Mouse (Mus musculus): Measurements from ENCODE around the gene Tmed3. TPM values are rescaled to one million over a fixed set of nuclear protein-coding genes. Genes with fewer than 3 reads are reported as not detected.

The Tmed3 gene
- polyA plus RNA-seq, 1 experiment from 2014 or later = 165 TPM

DNA sequence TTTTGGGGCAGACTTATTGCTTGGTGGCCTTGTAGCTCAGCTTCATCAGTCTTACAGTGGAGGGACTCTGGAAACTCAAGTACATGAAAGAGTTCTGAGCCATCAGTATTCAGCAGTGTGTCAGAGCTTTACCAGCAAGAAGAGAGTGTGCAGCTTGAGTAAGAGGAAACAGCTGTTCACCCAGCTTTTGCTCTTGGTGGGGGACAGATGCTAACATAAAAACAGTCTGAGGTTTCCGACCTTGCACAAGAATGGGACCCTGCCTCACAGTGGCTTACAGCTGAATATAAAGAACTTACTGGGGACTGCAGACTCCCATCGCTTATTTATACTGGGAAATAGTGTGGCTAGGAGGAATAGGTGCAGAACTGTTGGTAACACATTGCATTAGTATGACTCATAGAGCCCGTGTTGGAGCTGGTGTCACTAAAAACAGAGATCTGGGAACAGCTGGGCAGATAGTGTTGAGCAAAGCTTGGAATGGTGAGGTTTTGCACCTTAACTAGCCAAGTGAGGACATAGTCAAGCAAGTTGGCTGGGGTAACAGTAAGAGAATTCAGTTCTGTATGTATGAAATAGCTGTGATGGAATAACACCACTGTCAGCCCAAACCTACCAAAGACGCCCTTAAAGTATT, 37.4 kb downstream of the Tmed3 start:
- WGBS = 69% methylated on average over 4 of the region's 4 CpGs

DNA sequence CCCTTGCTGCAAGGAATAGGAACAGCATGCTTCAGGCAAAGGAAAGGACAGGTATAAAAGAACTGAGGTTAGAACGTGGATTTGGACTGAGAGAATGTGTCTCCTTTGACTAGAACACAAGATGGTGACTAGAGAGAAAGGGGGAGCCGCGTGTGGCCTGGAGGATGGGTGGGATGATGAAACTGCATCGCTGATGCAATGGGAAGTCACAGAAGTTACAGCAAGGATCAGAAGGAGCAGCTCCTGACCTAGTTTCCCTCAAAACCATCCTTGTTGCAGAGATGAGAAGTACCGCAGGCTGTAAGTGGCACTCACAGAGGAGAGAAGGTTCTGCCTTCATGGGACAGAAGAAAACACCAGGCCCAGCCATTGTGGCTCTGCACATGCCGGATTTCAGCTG, 54.0 kb downstream of the Tmed3 start:
- no peaks in the 10 kb centered on the region for H3K36me3 ChIP-seq (ENCODE audit: control insufficient read depth, insufficient read depth, low read length)
- H3K27ac ChIP-seq (ENCODE audit: low read length) = no peak overlapping the region
- no peak overlapping the region for H3K4me2 ChIP-seq (ENCODE audit: low read depth, low read length)
- no peak overlapping the region for H3K9ac ChIP-seq (ENCODE audit: low read length)
- no peak overlapping the region for H3K4me3 ChIP-seq (replicated peaks; ENCODE audit: low read length)
- WGBS = 73% methylated on average over 6 of the region's 6 CpGs
- no peaks in the 10 kb centered on the region for H3K4me1 ChIP-seq (ENCODE audit: control insufficient read depth, insufficient read depth, low read length)
- no peak for ATAC-seq (ENCODE audit: insufficient read depth, low FRiP score)
- H3K9me3 ChIP-seq (replicated peaks; ENCODE audit: control insufficient read depth, low read length) = no peaks in the 10 kb centered on the region
- H3K27me3 ChIP-seq (ENCODE audit: control insufficient read depth, insufficient read depth, low read length) = no peaks in the 10 kb centered on the region

More for the DNA sequence above, 37.4 kb downstream of the Tmed3 start:
- H3K27me3 ChIP-seq (ENCODE audit: control insufficient read depth, insufficient read depth, low read length) = no peaks in the 10 kb centered on the region
- no peak overlapping the region for H3K4me3 ChIP-seq (replicated peaks; ENCODE audit: low read length)
- H3K4me2 ChIP-seq (ENCODE audit: low read depth, low read length) = no peak overlapping the region
- ATAC-seq (ENCODE audit: insufficient read depth, low FRiP score) = no peak
- H3K4me1 ChIP-seq (ENCODE audit: control insufficient read depth, insufficient read depth, low read length) = no peaks in the 10 kb centered on the region
- no peak overlapping the region for H3K27ac ChIP-seq (ENCODE audit: low read length)
- H3K9ac ChIP-seq (ENCODE audit: low read length) = no peak overlapping the region
- H3K9me3 ChIP-seq (replicated peaks; ENCODE audit: control insufficient read depth, low read length) = no peaks in the 10 kb centered on the region
- no peaks in the 10 kb centered on the region for H3K36me3 ChIP-seq (ENCODE audit: control insufficient read depth, insufficient read depth, low read length)

Other genes with a start within 250 kb of the Tmed3 start
- 0.06 TPM in 1 of 2 replicates, not detected in the other for gene Minar1, start 81.9 kb downstream of the Tmed3 start, polyA plus RNA-seq (2015; fragmentation: Nextera tagmentation; extraction: Ambion mirVana)
- gene Ankrd34c, start 33.4 kb upstream of the Tmed3 start, polyA plus RNA-seq (2015; fragmentation: Nextera tagmentation; extraction: Ambion mirVana) = not detected in 2 replicates
- gene Rasgrf1, start 204.8 kb upstream of the Tmed3 start, polyA plus RNA-seq (2015; fragmentation: Nextera tagmentation; extraction: Ambion mirVana) = 0.48 and 0.82 TPM in 2 replicates